ENCODE assay signal across 26 mouse cellular contexts in the genomic region with DNA sequence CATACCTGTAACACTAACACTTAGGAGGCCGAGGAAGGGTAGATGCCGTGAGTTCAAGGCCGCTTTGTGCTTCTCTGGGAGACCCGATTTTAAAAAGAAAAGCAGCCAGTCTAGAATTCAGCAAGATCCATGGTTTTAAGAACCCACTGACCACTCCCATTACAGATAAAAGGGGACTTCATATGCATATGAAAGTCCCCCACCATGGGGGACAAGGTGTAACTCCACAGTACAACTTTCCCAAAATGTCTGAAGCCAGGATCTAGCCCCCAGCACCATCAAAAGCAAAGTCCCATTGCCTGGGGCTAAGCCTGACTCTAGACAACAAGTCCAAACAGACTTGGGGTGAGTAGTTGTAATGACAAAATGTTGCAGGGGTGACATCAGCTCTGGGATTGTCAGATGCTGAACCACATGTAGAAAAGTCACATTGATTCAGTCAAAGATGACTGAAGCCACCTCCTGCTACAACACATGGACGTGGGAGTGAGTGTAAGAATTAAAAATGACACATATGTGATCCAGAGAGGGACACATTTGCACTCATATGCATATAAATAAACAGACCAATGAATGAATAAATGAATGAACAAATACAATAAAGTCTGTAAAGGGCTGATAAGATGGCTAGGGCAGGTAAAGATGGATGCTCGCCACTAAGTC. TPM values are rescaled to one million over a fixed set of nuclear protein-coding genes. Genes with fewer than 3 reads are reported as not detected.
DNase-seq lines count a peak whose midpoint lies in the region; TF ChIP-seq lines count a peak whose summit lies in the region.
"Had no signal": no experiment of that assay in that cellular context is flagged by ENCODE, and none has a peak within 500 bp of the region (broad histone marks: within the 10 kb centered on the region; RNA-seq: fewer than 3 reads in every experiment).

No protein-coding gene starts in this region.

- no peak overlapping the region for H3K4me3 ChIP-seq in gastrocnemius, adult 2 months
- H3K4me3 ChIP-seq: forebrain, embryonic 10.5 days; forebrain, embryonic 13.5 days; heart, adult 2 months; heart, embryonic 10.5 days; heart, embryonic 13.5 days; hindbrain, embryonic 12.5 days; hindbrain, embryonic 15.5 days had no signal

- H3K27ac ChIP-seq in gastrocnemius, adult 2 months: peak overlapping the region; percentile 95; the same call in 1 of the 2 replicates
- H3K27ac ChIP-seq: forebrain, embryonic 10.5 days; forebrain, embryonic 13.5 days; heart, adult 2 months; heart, embryonic 10.5 days; heart, embryonic 13.5 days; hindbrain, embryonic 12.5 days; hindbrain, embryonic 15.5 days had no signal

- TF ChIP-seq CTCF in gastrocnemius, adult 2 months (IDR thresholded peaks at IDR 0.05): no peak

- intact Hi-C loops in gastrocnemius, adult 2 months (cut with DNase I): no loop called here

- no peak for DNase-seq in gastrocnemius, adult 2 months
- DNase-seq in gastrocnemius, adult 18-20 months (ENCODE audit: low spot score): no peak
- DNase-seq in layer of hippocampus, adult 9-11 months: peak; percentile 70
- no peak for DNase-seq in layer of hippocampus, postnatal 10 days (ENCODE audit: low spot score in 2 of 2)
- peak; percentile 93 for DNase-seq in R1 (ENCODE audit: low read depth, low spot score)
- peak; percentile 26 for DNase-seq in brain, adult 2 months (ENCODE audit: low read depth, low spot score)
- DNase-seq in lung, postnatal 36 days: no peak
- no peak for DNase-seq in thymus, postnatal 4 days
- DNase-seq: adrenal gland, postnatal 25 days; B cell, adult 2 months; cerebellum, adult 18-20 months; cerebellum, adult 9-10 months; cerebellum, postnatal 14 days; gastrocnemius, postnatal 10 days; gastrocnemius, postnatal 36 days; heart, postnatal 14 days had no signal

RNA-seq across cellular contexts. Expression of gene Smtnl2, which starts 9.1 kb away (rescaled TPM):
- 100 to 1,000 TPM; 238 to 342 TPM for total RNA-seq in gastrocnemius, adult 2 months (2021)
- 100 to 1,000 TPM; 311 to 327 TPM for total RNA-seq in gastrocnemius, adult 18-20 months (2021)
- 1 to 10 TPM; 4.5 to 5.0 TPM for total RNA-seq in layer of hippocampus, postnatal 10 days (2021)

RNA-seq across cellular contexts. Expression of gene Ggt6, which starts 14.7 kb away (rescaled TPM):
- total RNA-seq in gastrocnemius, adult 2 months (2021): 1 to 10 TPM in 1 of 2 experiments, under 1 TPM in 1; 0.67 to 5.5 TPM
- total RNA-seq in gastrocnemius, adult 18-20 months (2021): 1 to 10 TPM; 2.1 to 2.3 TPM
- total RNA-seq in layer of hippocampus, postnatal 10 days (2021): not detected
- total RNA-seq: granulocyte monocyte progenitor cell, adult 5-6 weeks; heart, adult 2 months; hematopoietic stem cell, adult 5-6 weeks had no signal

RNA-seq across cellular contexts. Expression of gene Mybbp1a, which starts 20.6 kb away (rescaled TPM):
- total RNA-seq in gastrocnemius, adult 2 months (2021): 10 to 100 TPM; 60.2 to 60.9 TPM
- 10 to 100 TPM; 54.7 to 63.3 TPM for total RNA-seq in gastrocnemius, adult 18-20 months (2021)
- 10 to 100 TPM; 50.2 to 55.0 TPM for total RNA-seq in layer of hippocampus, postnatal 10 days (2021)

RNA-seq across cellular contexts. Expression of gene Tekt1, which starts 58.3 kb away (rescaled TPM):
- 1 to 10 TPM in 1 of 2 experiments, under 1 TPM in 1; 0.33 to 2.6 TPM for total RNA-seq in gastrocnemius, adult 2 months (2021)
- total RNA-seq in gastrocnemius, adult 18-20 months (2021): 1 to 10 TPM; 1.6 to 3.4 TPM
- 1 to 10 TPM; 2.5 to 4.7 TPM for total RNA-seq in layer of hippocampus, postnatal 10 days (2021)
- total RNA-seq: G1E; heart, adult 2 months; hematopoietic stem cell, adult 5-6 weeks had no signal

Comparison
In these comparisons a context has a peak if more than half of its experiments do, and no peak if none do; other contexts are left out.
1. DNase-seq: peak in layer of hippocampus, adult 9-11 months (single experiment), R1 (single experiment) and brain, adult 2 months (single experiment); none in gastrocnemius, adult 2 months (single experiment), gastrocnemius, adult 18-20 months (single experiment), layer of hippocampus, postnatal 10 days (0 of 2), lung, postnatal 36 days (single experiment) and thymus, postnatal 4 days (single experiment).
2. RNA of gene Smtnl2, which starts 9.1 kb away (total RNA-seq): 238 to 342 TPM in gastrocnemius, adult 2 months and 311 to 327 TPM in gastrocnemius, adult 18-20 months; 4.5 to 5.0 TPM in layer of hippocampus, postnatal 10 days; every median in the first group is over 10 times any median in the second.